Mouse (Mus musculus): Measurements from ENCODE around the gene Krt20. TPM values are rescaled to one million over a fixed set of nuclear protein-coding genes. Genes with fewer than 3 reads are reported as not detected.

Krt20 gene
- total RNA-seq, 1 experiment from 2014 or later: not detected

Other genes with a start within 250 kb of the Krt20 start
- gene Smarce1, start 207.1 kb downstream of the Krt20 start, total RNA-seq (2017): 270 to 349 TPM (median 329 TPM) in 3 replicates
- gene Krt222, start 194.1 kb downstream of the Krt20 start, total RNA-seq (2017): 0.64 to 3.8 TPM (median 1.7 TPM) in 3 replicates
- gene Krt24, start 152.9 kb downstream of the Krt20 start, total RNA-seq (2017): not detected in 3 replicates
- gene Krt25, start 115.2 kb downstream of the Krt20 start, total RNA-seq (2017): not detected in 3 replicates
- gene Krt26, start 100.2 kb downstream of the Krt20 start, total RNA-seq (2017): not detected in 3 replicates
- gene Krt27, start 87.0 kb downstream of the Krt20 start, total RNA-seq (2017): not detected in 3 replicates
- gene Krt28, start 63.2 kb downstream of the Krt20 start, total RNA-seq (2017): not detected in 3 replicates
- gene Krt10, start 48.8 kb downstream of the Krt20 start, total RNA-seq (2017): 0.29 to 3.1 TPM (median 1.6 TPM) in 3 replicates
- gene Krt12, start 15.9 kb downstream of the Krt20 start, total RNA-seq (2017): not detected in 3 replicates
- not detected in 3 replicates for gene Krt23, start 55.0 kb upstream of the Krt20 start, total RNA-seq (2017)
- gene Krt39, start 83.2 kb upstream of the Krt20 start, total RNA-seq (2017): not detected in 3 replicates
- gene Krt40, start 105.0 kb upstream of the Krt20 start, total RNA-seq (2017): not detected in 3 replicates
- not detected in 3 replicates for gene Krtap3-3, start 112.7 kb upstream of the Krt20 start, total RNA-seq (2017)
- not detected in 3 replicates for gene Krtap3-2, start 118.7 kb upstream of the Krt20 start, total RNA-seq (2017)
- gene Gm11939, start 121.3 kb upstream of the Krt20 start, total RNA-seq (2017): not detected in 3 replicates
- gene Krtap3-1, start 128.5 kb upstream of the Krt20 start, total RNA-seq (2017): not detected in 3 replicates
- gene Krtap1-5, start 142.9 kb upstream of the Krt20 start, total RNA-seq (2017): not detected in 3 replicates
- gene Krtap1-4, start 145.5 kb upstream of the Krt20 start, total RNA-seq (2017): not detected in 3 replicates
- not detected in 3 replicates for gene Krtap1-3, start 153.2 kb upstream of the Krt20 start, total RNA-seq (2017)
- not detected in 3 replicates for gene Krtap9-3, start 160.0 kb upstream of the Krt20 start, total RNA-seq (2017)
- not detected in 3 replicates for gene Gm11938, start 165.2 kb upstream of the Krt20 start, total RNA-seq (2017)
- not detected in 3 replicates for gene Gm11937, start 172.0 kb upstream of the Krt20 start, total RNA-seq (2017)
- not detected in 3 replicates for gene Krtap2-4, start 176.7 kb upstream of the Krt20 start, total RNA-seq (2017)
- not detected in 3 replicates for gene Gm11562, start 182.3 kb upstream of the Krt20 start, total RNA-seq (2017)
- not detected in 3 replicates for gene Krtap4-1, start 190.1 kb upstream of the Krt20 start, total RNA-seq (2017)
- not detected in 3 replicates for gene Krtap4-2, start 196.9 kb upstream of the Krt20 start, total RNA-seq (2017)
- not detected in 3 replicates for gene Krtap4-7, start 205.9 kb upstream of the Krt20 start, total RNA-seq (2017)
- gene Gm11555, start 212.1 kb upstream of the Krt20 start, total RNA-seq (2017): not detected in 3 replicates
- gene Gm11563, start 220.8 kb upstream of the Krt20 start, total RNA-seq (2017): not detected in 3 replicates
- gene Krtap4-6, start 227.8 kb upstream of the Krt20 start, total RNA-seq (2017): not detected in 3 replicates